Mouse (Mus musculus): ENCODE measurements around the gene Fto.

DNA sequence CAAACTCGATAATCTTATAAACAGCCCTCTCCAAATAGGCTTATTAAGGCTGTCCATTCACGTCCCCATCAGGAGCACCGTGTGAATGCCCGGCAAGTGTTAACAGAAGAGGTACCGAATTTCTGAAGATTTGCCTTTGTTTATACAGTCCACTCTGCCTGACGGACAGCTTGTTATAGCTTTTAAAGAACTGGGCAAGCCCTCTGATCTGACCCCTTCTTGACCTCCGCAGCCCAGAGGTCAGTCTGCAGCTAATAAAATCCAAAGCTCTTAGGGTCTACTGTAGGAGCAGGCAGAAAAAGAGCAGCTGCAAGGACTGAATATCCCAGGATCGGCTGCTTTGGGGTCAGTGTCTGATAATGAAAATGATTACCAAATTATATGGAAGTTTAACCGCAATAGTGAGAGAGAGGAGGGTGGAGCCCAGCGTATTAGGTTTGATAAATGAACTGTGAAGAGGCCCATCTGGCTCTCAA, 212.1 kb downstream of the Fto start:
- no peak for TF ChIP-seq CTCF (IDR thresholded peaks at IDR 0.05; ENCODE audit: low read depth)
- TF ChIP-seq EP300 (IDR thresholded peaks at IDR 0.05; ENCODE audit: low read depth), result no peak

All from liver, embryonic 14.5 days (tissue).